Mouse (Mus musculus): ENCODE results near the gene Gm15319.
"Not testable (repeated sequence)": the region's sequence is repeated elsewhere in the genome, so short reads cannot be mapped to it uniquely, and the experiment has no call there.

Gene Gm15319

GRCm38 (mm10) chr8:20296803-20297702 lies 66.0 kb downstream of the Gm15319 start:
- peak; percentile 88 for DNase-seq (ENCODE audit: low read depth)

- DNase-seq (ENCODE audit: low read depth): not testable (repeated sequence)
Observed at GRCm38 (mm10) chr8:20295881-20296280, 67.1 kb downstream of the Gm15319 start.

GRCm38 (mm10) chr8:20294826-20295225 lies 68.2 kb downstream of the Gm15319 start:
- not testable (repeated sequence) for DNase-seq (ENCODE audit: low read depth)

GRCm38 (mm10) chr8:20293966-20294365 lies 69.0 kb downstream of the Gm15319 start:
- not testable (repeated sequence) for DNase-seq (ENCODE audit: low read depth)

- not testable (repeated sequence) for DNase-seq (ENCODE audit: low read depth)
Observed at GRCm38 (mm10) chr8:20290015-20290414, 73.0 kb downstream of the Gm15319 start.

- not testable (repeated sequence) for DNase-seq (ENCODE audit: low read depth)
Observed at GRCm38 (mm10) chr8:20288878-20289277, 74.1 kb downstream of the Gm15319 start.

- not testable (repeated sequence) for DNase-seq (ENCODE audit: low read depth)
Observed at GRCm38 (mm10) chr8:20287706-20288105, 75.3 kb downstream of the Gm15319 start.

All from NIH3T3 (cell line).